Mouse (Mus musculus) kidney, adult 2 months (tissue): Measurements from ENCODE around the gene Spata21. TPM values are rescaled to one million over a fixed set of nuclear protein-coding genes. Genes with fewer than 3 reads are reported as not detected.
"Not testable (repeated sequence)": the region's sequence is repeated elsewhere in the genome, so short reads cannot be mapped to it uniquely, and the experiment has no call there.

Experiments used
- DNase-seq: peaks from one replicate; pipeline ENCODE4 v3.0.0; 2021
- H3K27ac ChIP-seq: fragments of 200-500 bp; 2 replicates; pipeline ENCODE4 v1.5.1; 2012; ENCODE audit warnings: low read depth, low read length, control low read depth, inconsistent platforms; ENCODE audit not compliant: insufficient read depth
- H3K27me3 ChIP-seq: fragments of 200-500 bp; replicated peaks from 2 replicates; pipeline ENCODE4 v1.6.1; 2012; ENCODE audit warnings: mild to moderate bottlenecking, moderate library complexity, low read length, inconsistent platforms; ENCODE audit not compliant: control insufficient read depth, insufficient read depth
- H3K36me3 ChIP-seq: fragments of 200-500 bp; 2 replicates; pipeline ENCODE4 v1.6.1; 2012; ENCODE audit warnings: mild to moderate bottlenecking, moderate library complexity, low read length, inconsistent platforms; ENCODE audit not compliant: control insufficient read depth, insufficient read depth
- H3K4me1 ChIP-seq: fragments of 200-500 bp; 2 replicates; pipeline ENCODE4 v1.6.1; 2011; ENCODE audit warnings: low read length; ENCODE audit not compliant: control insufficient read depth, insufficient read depth
- H3K4me3 ChIP-seq: fragments of 200-500 bp; 2 replicates; pipeline ENCODE4 v1.5.1; 2011; ENCODE audit warnings: mild to moderate bottlenecking, low read depth, low read length, control low read depth; ENCODE audit not compliant: insufficient read depth
- CTCF ChIP-seq: fragments of 200-500 bp; conservative IDR thresholded peaks from 2 replicates; pipeline ENCODE4 v1.5.1; 2011; ENCODE audit warnings: low read depth, mild to moderate bottlenecking, control low read depth, low read length, moderate library complexity, mixed read lengths; ENCODE audit not compliant: insufficient read depth, insufficient read length
- POLR2A ChIP-seq: fragments of 200-500 bp; IDR thresholded peaks from one replicate; pipeline ENCODE4 v1.6.1; 2011; ENCODE audit warnings: low read depth, low read length, control low read depth
- WGBS: fragments of 180-500 bp; shearing (Covaris S2); methylation state at CpG from one replicate; pipeline ENCODE4 v1.1.7; 2018; 5-methylcytosine and 5-hydroxymethylcytosine counted together
- polyA plus RNA-seq: library from polyadenylated mRNA; depleted of rRNA; stranded (reverse); fragments of >200 nt; gene quantifications from 2 replicates; pipeline ENCODE4 v1.2.3, GENCODE M21; 2012

Spata21 gene
- polyA plus RNA-seq, 1 experiment = 0.03 TPM

DNA sequence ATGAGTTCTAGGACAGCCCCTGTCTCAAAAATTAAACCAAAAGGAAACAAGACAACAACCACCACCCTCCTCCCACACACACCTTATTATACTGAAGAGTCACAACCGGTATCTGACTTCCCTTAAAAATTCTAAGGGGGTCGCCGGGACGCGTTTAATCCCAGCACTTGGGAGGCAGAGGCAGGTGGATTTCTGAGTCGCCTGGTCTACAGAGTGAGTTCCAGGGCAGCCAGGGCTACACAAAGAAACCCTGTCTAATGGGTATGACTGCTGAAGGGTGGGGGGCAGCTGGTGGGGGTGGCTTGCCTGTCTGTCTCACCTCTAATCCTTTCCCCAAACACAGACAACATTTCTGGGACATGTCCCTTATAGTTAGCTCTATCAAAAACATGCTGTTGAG lies 52.8 kb downstream of the Spata21 start:
- 90% methylated on average over 6 of the region's 6 CpGs for WGBS
- TF ChIP-seq POLR2A (no peak), CTCF (no peak)
- DNase-seq = no peak
- peaks cover 27% of the 10 kb centered on the region for H3K4me1 ChIP-seq
- no peaks in the 10 kb centered on the region for H3K27me3 ChIP-seq
- H3K4me3 ChIP-seq = no peak overlapping the region
- H3K36me3 ChIP-seq = no peaks in the 10 kb centered on the region
- H3K27ac ChIP-seq = no peak overlapping the region

DNA sequence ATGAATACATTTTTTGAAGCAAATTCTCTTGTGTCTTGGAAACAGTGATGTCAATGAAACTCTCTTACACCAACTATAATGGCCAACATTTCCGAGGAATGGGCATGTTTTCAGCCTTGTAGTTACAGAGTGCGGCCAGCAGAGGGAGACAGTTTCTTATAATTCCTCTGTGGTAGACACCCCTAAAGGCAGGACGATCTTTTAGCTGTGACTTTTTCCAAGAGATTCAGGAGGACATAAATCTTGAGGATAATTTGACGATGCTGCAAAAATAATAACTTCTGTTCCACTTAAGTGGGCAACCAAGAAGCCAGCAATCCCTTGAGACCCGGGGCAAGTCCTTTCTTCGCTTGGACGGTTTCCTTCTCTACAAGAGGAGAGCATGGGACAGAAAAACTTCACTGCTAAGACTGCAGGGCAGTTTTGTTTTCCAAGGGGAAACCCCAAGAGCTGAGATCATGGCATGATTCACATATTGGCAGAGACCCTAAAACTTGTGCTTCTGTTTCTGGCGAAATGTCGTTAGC lies 54.2 kb downstream of the Spata21 start:
- no peak for TF ChIP-seq POLR2A
- peak; percentile 71 for TF ChIP-seq CTCF
- peak overlapping the region; percentile 51; the same call in 1 of the 2 replicates for H3K27ac ChIP-seq

DNA sequence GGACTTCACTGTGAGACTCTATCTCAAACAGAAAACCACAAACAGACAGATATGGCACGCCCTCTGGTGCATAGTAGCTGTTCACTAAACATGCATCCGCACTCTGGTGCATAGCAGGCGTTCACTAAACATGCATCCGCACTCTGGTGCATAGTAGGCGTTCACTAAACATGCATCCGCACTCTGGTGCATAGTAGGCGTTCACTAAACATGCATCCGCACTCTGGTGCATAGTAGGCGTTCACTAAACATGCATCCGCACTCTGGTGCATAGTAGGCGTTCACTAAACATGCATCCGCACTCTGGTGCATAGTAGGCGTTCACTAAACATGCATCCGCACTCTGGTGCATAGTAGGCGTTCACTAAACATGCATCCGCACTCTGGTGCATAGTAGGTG lies 57.0 kb downstream of the Spata21 start:
- peaks cover 16% of the 10 kb centered on the region; the same call in 1 of the 2 replicates for H3K4me1 ChIP-seq
- not testable (repeated sequence) for H3K27me3 ChIP-seq, H3K36me3 ChIP-seq, H3K27ac ChIP-seq, H3K4me3 ChIP-seq, DNase-seq
- 91% methylated on average over 11 of the region's 16 CpGs for WGBS

More for the DNA sequence above, 54.2 kb downstream of the Spata21 start:
- peak; percentile 90 for DNase-seq
- no peaks in the 10 kb centered on the region for H3K36me3 ChIP-seq
- H3K27me3 ChIP-seq = no peaks in the 10 kb centered on the region
- peak overlapping the region; percentile 23 for H3K4me3 ChIP-seq
- 4% methylated on average over 9 of the region's 9 CpGs for WGBS
- H3K4me1 ChIP-seq = peaks cover 20% of the 10 kb centered on the region

DNA sequence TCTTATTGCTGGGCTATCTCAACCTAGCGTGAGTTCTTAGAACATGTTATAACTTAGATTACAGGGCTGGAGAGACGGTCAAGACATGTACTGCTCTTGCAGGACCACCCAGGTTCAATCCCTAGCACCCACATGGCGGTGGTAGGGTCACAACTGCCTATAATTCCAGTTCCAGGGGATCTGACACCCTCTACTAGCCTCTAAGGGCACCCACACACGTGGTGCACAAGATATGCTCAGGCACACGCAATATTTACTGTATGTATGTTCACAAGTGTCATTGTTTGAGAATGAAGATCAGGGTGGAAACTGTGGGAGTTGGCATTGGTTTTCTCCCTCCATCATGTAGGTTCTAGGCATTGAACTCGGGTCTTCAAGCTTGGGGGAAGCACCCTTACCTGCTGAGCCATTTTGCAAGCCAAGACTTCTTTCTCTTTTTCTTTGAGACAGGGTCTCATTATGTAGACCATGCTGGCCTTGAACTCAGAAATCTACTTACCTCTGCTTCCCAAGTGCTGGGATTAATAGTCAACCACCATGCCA lies 58.4 kb downstream of the Spata21 start:
- peak overlapping the region; percentile 98; the same call in 1 of the 2 replicates for H3K27ac ChIP-seq
- DNase-seq = no peak
- 96% methylated on average over 6 of the region's 6 CpGs for WGBS
- H3K4me3 ChIP-seq = no peak overlapping the region
- no peaks in the 10 kb centered on the region for H3K27me3 ChIP-seq
- H3K4me1 ChIP-seq = peaks cover 16% of the 10 kb centered on the region; the same call in 1 of the 2 replicates
- TF ChIP-seq CTCF (no peak), POLR2A (no peak)
- no peaks in the 10 kb centered on the region for H3K36me3 ChIP-seq

DNA sequence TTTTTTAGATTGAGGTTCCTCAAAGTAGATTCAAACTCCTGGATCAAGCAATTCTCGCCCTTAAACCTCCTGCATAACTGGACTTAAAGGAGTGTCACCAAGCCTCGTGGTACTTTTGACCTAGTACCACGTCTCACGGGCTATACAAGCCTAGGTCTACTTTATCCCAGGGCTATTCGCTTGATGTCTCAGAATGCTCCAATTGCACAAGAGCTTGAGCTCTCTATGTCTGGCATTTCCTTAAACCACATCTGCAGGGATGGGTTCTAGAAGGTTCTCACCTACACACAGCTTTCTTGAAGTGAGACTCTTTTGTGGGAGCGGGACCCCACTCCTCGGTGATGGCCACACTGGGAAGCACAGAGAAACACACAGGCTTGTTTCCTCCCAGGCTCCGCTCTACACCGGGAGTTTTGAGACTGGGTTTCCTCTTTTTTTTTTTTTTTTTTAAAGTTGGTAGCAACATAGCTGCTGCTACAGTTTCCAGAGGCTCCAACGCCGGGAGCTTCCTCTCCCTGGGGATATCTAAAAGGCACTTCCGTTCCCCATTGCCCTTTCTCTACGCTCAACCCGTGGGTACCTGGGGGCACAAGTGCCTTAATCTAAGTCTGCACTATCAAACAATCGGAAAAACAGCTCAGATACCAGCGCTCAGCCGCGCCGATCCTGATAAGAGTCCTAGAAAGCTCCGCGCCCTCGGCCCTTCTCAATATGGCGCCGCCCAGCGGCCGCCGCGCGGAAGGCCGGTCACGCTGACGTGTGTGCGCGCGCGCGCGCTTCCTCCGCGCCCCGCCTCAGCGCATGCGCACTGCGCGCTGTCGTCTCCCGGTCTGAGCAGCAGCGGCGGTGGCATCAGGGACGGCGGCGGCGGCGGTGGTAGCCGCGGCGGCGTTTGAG lies 59.2 kb downstream of the Spata21 start, which contains the start of gene Fbxo42:
Gene Fbxo42, plus strand, starts transcription at position 802 of the 897 bp plus-strand sequence.
- Histone ChIP-seq H3K4me1 (peaks cover 15% of the 10 kb centered on the region; the same call in 1 of the 2 replicates), H3K4me3 (peak within 1 kb of the TSS; percentile 85), H3K27me3 (no peaks in the 10 kb centered on the region), H3K36me3 (no peaks in the 10 kb centered on the region), H3K27ac (peak within 1 kb of the TSS; percentile 98)
- TF ChIP-seq CTCF = peak; percentile 65
- no peak for TF ChIP-seq POLR2A
- DNase-seq = peak; percentile 95
- whole genome bisulfite sequencing = 3% methylated on average over 58 of the region's 58 CpGs

DNA sequence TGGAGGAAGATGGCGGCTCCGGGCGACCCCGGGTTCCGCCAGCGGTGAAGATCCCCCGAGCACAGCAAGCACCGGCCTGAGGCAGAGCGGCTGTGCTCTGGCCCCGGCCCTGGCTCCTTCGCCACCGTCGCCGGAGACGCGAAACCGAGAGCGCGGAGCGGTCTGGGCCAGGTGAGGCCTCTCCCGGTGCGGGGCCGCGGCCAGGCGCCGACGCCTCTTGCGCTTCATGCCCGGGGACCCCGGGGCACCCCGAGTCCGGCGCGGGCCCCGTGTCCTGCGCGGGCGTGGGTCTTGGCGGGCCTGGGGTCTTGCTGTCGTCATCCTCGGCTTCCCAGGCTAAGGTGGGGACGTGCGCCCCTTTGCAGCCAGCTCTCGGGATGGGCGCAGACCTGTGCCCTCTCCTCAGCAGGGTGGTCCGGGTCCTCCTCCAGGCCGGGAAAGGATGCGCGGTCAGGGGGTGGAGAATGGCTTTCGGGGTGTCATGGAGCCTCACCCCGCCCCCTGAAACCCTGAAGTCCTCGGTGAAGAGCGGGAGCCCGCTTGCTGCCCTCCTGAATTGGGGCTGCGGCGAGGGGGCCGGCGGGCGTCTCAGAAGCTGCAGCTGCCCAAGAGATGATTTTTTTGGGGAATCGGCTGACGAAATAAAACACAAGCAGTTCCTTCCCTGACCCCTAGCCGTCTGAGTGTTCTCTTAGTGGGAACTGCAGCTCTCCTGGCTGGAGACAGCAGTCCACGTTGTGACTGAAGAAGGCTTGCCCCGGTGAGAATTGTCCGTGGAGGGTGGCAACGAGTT lies 60.1 kb downstream of the Spata21 start:
- TF ChIP-seq POLR2A = no peak
- no peak for TF ChIP-seq CTCF
- Histone ChIP-seq H3K36me3 (no peaks in the 10 kb centered on the region), H3K27ac (peak overlapping the region; percentile 81), H3K4me1 (peaks cover 9% of the 10 kb centered on the region; the same call in 1 of the 2 replicates), H3K27me3 (no peaks in the 10 kb centered on the region), H3K4me3 (peak overlapping the region; percentile 85)
- WGBS = under 1% methylated on average over 66 of the region's 66 CpGs
- DNase-seq = no peak
